Mouse (Mus musculus) heart, adult 9 months (tissue): ENCODE measurements around the gene Zfp654.
A peak's percentile ranks its signal among the peaks of the same experiment; 100 is the strongest.

Experiments used
- DNase-seq, 2 experiments: peaks; one replicate each; pipeline ENCODE4 v3.0.0; 2022; ENCODE audit warnings: low spot score in 2 of 2

The Zfp654 gene

DNA sequence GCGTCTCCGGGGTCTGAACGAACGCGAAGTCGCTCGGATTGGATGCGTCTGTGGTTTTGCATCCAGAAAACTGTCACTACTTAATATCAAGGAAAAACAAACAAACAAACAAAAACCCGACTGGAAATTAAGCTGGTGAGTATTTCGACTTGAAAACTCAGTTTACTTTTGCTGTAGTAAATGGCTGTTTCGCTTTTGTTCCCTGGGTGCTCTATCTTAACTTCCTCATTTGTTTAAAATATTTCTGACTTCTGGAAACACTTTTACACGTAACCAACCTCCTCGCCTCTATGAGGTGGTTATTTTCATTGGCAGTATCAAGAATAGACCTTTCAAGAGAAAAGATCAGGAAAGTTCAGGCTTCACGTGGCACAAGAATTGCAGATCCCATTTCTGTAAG is 1.4 kb upstream of the Zfp654 start:
- no peak for DNase-seq

DNA sequence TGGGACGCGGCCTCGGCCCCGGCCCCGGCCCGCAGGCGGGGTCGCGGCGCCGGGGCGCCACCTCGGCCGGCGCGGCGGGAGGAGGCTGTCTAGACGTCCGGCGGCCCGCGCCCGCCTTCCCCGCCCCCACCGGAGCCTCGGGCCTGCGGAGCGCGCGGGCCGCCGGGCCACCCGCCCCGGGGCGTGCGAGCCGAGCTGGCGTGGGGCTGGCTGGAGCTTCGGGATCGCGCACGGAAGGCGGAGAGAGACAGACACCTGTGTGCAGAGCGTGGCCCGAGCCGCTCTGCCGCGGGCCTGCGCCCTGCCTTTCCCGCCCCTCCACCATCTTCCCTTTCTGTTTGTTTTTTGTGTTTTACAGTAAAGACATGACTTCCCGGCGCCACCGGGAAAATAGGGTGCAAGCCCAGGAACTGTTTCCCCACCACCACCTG is 1.0 kb upstream of the Zfp654 start:
- peak; percentile 28 to 29 for DNase-seq

DNA sequence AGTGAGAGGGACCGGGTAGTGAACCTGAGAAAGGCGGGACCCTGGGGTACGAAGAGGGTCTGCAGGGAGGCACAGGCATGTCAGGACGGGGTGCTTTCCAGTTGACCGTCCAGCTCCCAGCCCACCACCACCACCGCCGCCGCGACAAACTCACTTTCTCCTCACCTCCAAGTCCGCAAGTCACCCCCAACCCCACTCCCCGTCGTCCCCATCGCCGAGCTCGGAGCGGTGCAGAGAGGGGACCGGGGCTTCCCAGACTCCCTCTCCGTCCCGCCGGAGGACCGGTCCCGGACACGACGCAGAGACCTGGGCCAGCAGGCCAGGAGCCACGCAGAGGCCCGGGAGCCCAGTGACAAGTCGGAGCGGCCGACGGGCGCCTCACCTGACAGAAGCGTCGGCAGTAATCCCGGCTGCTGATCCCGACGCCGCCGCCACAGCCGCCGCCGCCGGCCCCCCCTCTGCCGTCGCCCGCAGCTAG is 328 bp downstream of the Zfp654 start:
- DNase-seq = peak in 1 of 2 experiments; percentile 18

DNA sequence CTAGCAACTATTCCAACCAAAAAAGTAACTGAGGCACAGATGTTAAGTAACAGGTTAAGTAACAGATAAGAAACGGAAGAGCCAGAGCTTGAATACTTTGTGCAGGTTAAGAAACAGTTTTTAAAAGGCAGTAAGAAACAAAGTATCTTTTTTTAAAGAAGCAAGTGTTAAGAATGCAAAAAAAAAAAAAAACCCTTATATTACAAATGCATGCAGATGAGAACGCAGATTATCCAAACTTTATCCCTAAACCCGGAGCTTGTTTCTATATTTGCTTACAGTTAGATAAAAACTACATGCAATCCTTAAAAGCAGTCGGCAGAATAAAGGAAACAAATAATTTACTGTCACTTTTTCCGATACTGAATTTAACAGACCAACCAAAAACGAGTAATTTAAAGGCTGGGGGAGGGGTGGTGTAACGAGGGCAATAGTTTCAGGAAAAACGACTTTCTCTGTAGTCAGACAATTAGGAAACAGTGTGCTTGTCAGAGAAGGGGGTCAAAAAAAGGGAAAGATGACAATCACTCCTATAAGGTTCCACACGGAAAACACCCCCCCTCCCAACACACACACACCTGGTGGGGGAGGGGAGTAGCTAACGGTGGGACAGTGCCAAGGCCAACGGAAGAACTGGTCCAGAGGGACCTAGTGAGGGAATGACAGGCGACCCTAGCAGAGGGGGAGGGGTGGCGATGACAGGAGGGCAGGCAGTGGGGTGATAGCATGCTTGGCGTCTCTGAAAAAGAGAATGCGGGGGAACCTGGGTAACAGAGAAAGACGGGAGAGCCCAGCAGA is 966 bp downstream of the Zfp654 start:
- DNase-seq = peak in 1 of 2 experiments; percentile 28

DNA sequence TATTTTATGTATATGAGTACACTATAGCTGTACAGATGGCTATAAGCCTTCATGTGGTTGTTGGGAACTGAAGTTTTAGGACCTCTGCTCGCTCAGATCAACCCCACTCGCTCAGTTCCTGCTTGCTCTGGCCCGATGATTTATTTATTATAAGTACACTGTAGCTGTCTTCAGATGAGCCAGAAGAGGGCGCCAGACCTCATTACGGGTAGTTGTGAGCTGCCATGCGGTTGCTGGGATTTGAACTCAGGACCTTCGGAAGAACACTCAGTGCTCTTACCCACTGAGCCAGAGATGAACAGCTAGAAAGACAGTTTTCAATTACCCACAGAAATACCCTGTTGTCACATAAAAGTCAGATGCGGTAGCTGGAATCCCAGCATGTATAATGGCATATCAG is 5.5 kb downstream of the Zfp654 start:
- DNase-seq = no peak

DNA sequence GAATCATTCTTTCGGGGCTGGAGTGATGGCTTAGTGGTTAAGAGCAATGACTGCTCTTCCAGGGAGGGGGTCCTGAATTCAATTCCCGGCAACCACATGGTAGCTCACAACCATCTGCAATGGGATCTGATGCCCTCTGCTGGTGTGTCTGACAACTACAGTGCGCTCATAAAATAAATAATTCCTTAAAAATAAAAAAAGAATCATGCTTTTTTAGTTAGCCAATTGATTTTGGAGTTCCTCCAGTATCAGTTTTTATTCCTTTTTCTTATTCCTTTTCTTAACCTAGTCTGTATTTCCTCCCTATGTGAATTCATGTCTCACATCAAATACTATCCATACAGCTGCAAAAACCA is 9.1 kb downstream of the Zfp654 start:
- DNase-seq = no peak

DNA sequence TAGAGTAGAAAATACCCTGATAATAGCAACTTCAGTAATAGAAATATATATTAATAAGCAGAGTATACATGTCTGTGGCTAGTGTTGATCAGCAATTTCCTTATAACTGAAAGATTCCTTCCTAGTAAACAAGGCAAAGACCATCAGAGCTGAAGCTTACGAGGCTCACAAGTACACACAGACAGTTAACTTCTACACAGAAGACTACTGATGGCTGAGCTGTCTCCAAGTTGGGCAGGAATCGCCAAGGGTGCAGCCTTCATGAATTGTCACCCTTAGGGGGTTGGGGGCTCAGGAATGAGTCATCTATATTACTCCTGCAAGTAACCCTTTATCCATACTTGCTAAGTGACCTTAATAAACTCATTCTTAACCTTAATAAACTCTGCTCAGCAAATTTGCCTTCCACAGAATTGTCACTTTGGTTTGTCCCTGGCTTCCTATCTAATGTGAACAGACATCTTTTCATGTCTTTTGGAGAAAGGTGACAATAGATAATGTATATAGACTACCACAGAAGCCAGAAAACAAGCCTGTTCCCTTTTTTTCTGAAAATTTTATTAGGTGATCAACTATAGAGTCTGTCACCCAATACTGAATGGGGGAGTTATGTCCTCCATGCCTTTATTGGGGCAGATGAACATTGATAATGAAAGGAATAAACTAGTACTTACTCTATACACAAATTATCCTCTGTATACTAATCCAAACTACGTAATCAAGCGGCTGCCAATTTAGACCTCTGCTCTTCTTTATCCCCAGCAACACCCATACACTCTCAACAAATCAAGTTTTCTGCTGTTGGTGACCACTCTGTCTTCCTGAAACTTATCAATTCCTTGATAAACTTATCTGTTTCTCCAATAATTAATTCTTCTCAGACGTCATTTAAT is 9.7 kb downstream of the Zfp654 start:
- no peak for DNase-seq

DNA sequence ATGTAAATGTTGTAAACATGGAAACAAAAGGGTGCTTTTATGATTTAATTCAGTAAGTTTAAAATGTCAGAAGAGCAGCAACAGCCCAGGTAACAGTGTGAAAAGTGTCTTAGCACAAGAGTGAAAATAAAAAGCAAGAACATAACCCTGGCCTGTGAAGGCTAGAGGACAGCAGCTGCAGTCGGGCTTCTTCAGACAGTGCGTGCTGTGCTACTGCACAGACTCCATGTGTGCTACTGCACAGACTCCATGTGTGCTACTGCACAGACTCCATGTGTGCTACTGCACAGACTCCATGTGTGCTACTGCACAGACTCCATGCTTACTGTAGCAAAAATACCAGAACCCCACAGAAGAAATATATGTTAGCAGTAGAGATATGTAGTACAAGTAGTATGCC is 14.7 kb downstream of the Zfp654 start:
- no peak for DNase-seq

DNA sequence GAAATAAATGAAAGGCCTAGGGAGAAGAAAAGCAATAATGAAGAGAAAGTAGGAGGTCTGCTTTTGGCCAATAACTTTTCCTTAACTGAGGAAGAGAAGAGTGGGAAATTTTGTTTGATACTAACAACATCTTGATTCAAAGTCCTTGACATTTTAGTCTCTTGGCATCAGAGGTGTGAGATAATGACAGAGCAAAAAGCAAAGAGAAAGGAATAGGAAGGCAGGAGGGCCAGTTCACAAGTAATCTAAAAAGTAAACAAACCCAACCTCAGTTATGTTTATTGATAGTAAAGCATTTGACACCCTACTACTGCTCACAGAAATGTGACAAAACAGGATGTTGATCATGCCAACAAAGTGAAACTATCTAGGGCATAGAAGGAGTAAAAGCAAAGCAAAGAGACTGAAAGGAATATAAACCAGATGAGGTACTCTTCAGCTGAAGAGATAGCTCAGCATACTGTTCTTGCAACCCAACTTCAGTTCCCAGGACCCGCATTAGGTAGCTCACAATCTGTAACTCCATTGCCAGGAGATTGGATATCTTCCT is 15.4 kb downstream of the Zfp654 start:
- no peak for DNase-seq

DNA sequence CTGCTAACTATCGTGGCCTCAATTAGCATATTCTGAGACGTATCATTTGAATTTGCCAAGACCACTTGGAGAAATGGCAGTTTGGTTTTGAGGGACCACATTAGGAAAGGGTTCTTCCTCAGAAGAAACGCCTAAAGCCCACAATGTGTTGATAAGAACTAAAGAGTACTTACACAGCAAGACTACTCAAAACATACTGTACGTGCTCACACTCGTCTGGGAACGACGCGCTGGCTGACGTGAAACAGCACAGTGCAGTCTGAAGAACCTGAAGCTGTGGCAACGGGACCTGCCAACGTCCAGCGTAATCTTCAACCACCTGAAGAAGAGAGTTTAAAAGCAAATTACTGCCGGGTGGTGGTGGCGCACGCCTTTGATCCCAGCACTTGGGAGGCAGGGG is 21.2 kb downstream of the Zfp654 start:
- DNase-seq = no peak

DNA sequence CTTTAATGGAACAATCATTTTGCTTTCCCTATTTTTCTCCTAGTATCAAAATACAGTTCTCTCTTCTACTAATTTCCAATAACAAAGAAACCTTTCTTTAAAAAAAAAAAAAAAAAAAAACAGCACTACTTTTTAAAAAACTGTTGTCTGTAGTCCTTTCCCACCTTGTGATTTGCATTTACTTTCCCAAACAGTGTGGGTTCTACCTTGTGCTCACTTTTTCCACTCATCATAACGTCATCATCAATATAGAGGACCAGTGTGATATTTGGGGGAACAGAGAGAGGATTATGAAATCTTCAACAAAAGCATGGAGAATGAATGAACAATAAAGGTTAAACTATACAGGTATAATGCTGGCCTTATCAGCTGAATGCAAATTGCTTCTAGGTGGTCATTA is 27.0 kb downstream of the Zfp654 start:
- no peak for DNase-seq

DNA sequence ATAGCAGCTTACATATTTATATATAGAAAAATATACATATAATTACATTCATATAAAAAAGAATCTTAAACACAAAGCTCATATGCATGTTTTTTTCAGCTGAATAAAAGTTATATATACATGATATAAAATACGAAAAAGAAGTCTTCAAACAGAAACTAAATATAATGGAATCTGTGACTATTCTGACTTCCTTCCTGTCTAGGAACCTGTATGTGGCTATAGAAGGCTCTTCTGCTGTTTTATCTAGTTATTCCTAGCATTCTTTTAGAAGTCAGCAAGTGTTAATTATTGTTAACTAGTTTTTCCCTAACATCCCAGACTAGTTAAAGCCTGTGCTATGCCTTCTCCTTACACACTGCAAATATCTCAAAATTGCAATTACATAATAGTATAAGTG is 27.6 kb downstream of the Zfp654 start:
- no peak for DNase-seq

DNA sequence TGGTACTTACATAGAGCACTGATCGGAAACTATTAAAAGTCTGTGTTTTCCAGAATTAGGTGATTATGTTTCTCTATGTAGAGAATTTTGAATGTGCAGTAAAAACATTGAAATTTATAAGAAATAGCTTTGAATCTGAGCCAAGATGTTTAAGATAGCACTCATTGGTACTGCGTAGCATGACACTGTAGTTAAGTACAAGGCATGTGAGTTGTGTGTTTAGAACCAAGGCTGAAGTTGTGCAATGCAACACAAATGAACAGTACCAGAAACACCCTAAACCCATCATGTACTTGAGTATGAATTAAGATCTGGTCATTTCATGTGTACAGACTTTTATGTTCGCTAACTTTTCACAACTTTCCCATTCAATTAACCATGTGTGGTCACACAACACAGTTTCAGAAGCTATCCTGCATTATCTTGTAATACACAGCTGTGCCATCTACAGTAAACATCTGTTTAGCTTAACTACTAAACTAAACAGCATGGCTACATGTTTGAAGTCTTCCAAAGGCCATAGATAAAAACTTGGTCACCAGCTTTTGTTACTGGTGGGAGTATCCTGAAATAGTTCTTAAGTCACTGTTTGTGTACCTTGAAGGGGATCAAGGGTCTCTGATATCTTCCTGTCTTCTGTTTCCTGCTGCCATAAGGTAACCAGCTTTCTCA is 34.2 kb downstream of the Zfp654 start:
- DNase-seq = no peak

DNA sequence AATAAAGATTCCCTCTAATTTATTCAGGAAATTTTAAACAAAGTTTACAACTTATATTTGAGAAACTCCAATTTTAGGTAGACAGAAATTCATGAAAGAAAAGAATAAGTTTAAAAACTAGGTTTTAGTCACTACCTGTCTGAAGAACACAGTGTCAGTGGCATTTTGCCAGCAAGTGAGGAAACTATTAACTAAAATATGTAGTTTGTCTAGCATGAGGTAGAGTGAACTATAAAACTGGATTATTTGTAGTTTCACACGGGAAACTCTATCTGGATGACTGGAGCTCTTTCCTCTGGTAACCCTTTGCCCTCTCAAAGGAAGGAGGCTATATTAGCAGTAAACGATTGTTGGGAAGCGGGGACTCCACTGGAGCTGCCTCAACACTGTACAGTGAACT is 48.4 kb downstream of the Zfp654 start:
- no peak for DNase-seq

DNA sequence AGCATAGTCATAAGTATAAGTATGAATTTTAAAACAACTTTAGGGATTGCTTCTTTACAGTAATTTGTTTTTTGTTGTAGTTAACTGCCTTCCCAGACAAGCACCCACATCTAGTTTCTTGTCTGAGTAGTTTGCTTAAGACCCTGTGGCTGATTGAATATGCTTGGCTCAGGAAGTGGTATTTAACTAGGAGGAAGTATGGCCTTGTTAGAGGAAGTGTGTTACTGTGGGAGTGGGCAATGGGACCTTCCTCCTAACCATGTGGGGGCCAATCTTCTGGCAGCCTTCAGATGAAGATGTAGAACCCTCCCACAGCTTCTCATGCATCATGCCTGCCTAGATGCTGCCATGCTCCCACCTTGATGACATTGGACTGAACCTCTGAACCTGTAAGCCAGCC is 49.8 kb downstream of the Zfp654 start:
- no peak for DNase-seq

DNA sequence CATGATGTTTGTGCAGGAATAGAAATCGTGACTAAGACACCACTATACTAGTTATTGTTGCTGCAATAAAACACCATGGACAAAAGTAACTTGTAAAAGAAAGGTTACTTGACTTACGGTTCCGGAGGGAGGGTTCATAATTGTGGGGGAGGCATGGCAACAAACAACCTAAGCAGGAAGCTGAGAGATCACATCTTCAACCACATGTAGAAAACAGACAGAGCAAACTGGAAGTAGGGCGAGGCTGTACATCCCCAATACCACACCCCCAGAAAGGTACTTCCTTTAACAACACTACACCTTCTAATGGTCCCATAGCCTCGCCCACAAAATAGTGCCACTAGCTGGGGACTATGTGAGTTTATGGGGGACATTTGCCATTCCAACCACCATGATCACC is 51.1 kb downstream of the Zfp654 start:
- DNase-seq = no peak

DNA sequence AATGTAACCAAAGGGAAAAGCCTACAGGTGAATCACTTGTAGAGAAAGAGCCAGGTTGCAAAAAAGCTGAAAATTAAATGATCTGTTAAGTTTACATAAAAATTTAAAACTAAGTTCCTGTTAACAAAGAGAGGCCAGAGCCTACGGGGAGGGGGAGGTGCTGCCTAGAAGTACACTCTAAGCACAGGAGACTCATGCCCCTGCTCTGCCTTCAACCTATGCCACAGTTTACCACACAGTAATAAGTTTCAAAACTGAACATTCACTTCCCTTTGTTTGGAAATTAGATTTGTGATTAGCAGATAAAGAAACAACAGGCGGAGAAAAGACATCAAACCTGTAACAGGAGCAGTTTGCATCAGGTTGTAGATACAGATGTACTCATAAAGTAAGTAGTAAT is 56.6 kb downstream of the Zfp654 start:
- DNase-seq = no peak

DNA sequence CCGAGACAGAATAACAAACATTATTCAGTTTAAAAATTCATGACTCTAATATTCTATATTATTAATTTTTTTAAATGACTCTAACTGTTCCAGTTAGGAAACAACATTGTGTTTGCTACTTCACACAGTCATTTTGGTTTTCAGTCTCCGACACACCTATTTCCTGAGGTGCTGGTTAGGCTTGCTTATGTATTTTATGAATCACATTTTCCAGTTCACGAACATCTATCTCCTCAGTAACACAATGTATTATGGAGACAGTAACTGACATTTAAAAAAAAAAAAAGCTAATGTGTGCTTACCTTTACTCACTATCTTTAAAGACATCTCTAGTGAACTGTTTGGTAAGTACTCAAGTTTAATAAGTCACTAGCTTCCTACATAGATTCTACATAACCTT is 61.7 kb downstream of the Zfp654 start:
- no peak for DNase-seq

DNA sequence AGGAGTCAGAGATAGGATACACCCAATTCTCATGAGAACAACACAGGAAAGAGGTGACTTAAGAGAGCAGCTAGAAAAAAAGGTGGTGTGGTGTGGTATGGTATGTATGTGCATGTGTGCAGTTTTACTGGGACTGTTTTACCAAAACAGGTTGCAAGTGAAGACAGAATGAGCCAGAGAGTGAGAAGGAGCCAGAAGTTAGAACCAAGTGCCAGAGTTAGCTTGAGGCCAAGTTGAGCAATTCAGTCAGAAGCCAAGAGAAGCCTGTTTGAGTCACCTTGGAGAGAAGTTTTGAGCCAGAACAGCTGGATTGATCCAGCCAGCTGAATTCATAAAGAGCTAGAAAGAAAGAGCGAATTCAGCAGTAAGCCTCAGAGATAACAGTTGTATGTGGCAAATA is 75.9 kb downstream of the Zfp654 start:
- DNase-seq = no peak

DNA sequence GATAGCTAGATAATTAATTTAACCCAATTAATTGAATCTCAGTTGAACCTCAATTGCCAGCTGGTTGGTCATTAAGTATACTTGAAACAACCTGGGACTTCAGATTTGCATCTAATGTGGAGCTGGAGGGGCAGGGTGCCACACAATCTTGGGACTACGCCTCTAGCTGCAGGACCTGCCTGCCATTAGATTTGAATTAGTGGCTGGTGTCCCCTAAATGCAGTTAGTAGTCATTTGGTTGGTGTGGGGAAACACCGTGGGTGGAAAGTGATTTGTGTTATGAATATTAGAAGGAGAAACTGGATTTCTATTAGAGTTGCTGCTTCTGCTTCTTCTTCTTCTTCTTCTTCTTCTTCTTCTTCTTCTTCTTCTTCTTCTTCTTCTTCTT is 80.0 kb downstream of the Zfp654 start:
- DNase-seq = no peak

DNA sequence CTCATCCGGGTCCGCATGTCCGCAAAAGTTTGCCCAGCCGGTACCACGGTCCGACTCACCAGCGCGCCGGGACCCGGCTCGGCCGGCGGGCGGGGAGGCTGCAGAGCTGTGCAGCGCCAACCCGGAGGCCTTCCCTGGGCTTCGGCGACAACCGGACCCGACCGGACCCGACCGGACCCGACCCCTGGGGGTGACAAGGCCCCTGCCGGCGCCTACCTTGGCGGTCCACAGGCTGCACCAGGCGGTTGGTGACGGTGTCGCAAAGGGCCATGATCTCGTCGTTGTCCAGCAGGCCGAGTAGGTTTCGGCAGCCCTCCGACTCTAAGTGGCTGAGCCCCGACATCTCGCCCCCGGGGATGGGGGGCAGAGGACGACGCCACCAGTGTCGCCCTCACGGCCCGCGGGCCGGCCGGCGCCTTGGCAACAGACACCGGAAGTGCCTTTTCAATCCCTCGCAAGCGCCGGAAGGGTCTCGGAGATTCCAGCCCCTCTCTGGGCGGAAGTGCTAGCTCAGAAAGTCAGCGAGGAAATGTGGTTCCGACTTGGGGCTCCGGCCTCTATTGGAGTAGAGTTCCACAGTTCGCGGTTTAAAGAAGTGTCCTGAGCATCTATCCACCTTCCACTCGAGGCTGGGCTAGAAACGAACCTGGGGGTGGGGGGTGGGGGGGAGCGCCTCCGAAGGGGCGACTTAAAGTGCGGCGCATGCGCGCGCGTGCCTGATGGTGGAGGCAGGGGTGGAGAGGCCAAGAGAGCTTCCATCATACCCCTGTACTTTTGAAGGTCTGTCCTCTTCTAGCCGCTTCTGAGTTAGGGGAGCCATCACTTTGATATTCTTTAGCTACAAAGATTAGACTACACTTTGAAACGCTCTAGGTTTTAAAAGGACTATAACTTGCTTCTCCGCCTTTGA is 80.7 kb downstream of the Zfp654 start, which contains the start of gene 4930453N24Rik:
TSS of gene 4930453N24Rik (minus strand) at position 641 of the 910 bp plus-strand sequence.
- peak; percentile 83 to 88 for DNase-seq
